ENCODE assay signal across 30 mouse cellular contexts in genomic region chr4:141864506-141864905, GRCm38 (mm10). TPM values are rescaled to one million over a fixed set of nuclear protein-coding genes. Genes with fewer than 3 reads are reported as not detected.
DNase-seq lines count a peak whose midpoint lies in the region; ATAC-seq and TF ChIP-seq lines count a peak whose summit lies in the region.
"Had no signal": no experiment of that assay in that cellular context is flagged by ENCODE, and none has a peak within 500 bp of the region (broad histone marks: within the 10 kb centered on the region; RNA-seq: fewer than 3 reads in every experiment).

No protein-coding gene starts in this region.

- H3K79me2 ChIP-seq in liver, adult 2 months (ENCODE audit: control insufficient read depth, insufficient read depth, low read length): 0 out of 2 replicates have a peak, but pooled peaks cover under 1% of the 10 kb centered on the region

- H3K4me1 ChIP-seq in heart, embryonic 10.5 days: peaks cover 59% of the 10 kb centered on the region
- peaks cover 40% of the 10 kb centered on the region for H3K4me1 ChIP-seq in liver, adult 2 months (ENCODE audit: control insufficient read depth, insufficient read depth, low read length)
- H3K4me1 ChIP-seq in liver, embryonic 11.5 days (replicated peaks; ENCODE audit: control insufficient read depth, insufficient read depth, low read length): peaks cover 5% of the 10 kb centered on the region; the same call in 1 of the 2 replicates

- no peak for TF ChIP-seq POLR2A in liver, adult 2 months (IDR thresholded peaks at IDR 0.05; ENCODE audit: extremely low read depth, insufficient read depth, low read length)

- no peak overlapping the region for H3K4me2 ChIP-seq in liver, embryonic 11.5 days
- H3K4me2 ChIP-seq: embryonic facial prominence, embryonic 12.5 days; embryonic facial prominence, embryonic 15.5 days; heart, embryonic 11.5 days; heart, embryonic 15.5 days; hindbrain, embryonic 13.5 days had no signal

- peak; percentile 87 for DNase-seq in heart, adult 11 months
- no peak for DNase-seq in heart, embryonic 10.5 days (ENCODE audit: low spot score)
- DNase-seq in liver, adult 2 months (ENCODE audit: extremely low read depth, low read depth, low spot score): peak; percentile 36
- no peak for DNase-seq in liver, embryonic 11.5 days (ENCODE audit: low spot score)
- peak; percentile 45 for DNase-seq in testis, postnatal 10 days (ENCODE audit: low spot score)
- no peak for DNase-seq in testis, postnatal 14 days (ENCODE audit: low spot score)
- DNase-seq: adrenal gland, postnatal 10 days; cerebellum, adult 11 months; cerebellum, adult 2 months; cerebellum, postnatal 25 days; forebrain, postnatal 0 days; gastrocnemius, postnatal 14 days; heart, adult 18-20 months; heart, postnatal 10 days; heart, postnatal 36 days had no signal

- H3K4me3 ChIP-seq in heart, embryonic 10.5 days: no peak overlapping the region
- no peak overlapping the region for H3K4me3 ChIP-seq in liver, adult 2 months (ENCODE audit: insufficient read depth, low read depth, low read length)
- H3K4me3 ChIP-seq in liver, embryonic 11.5 days (ENCODE audit: low read depth, low read length): no peak overlapping the region
- H3K4me3 ChIP-seq: embryonic facial prominence, embryonic 12.5 days; embryonic facial prominence, embryonic 15.5 days; gastrocnemius, adult 2 months; heart, embryonic 15.5 days; hindbrain, embryonic 10.5 days; hindbrain, embryonic 13.5 days had no signal

- ATAC-seq in liver, embryonic 11.5 days (replicated peaks; ENCODE audit: low FRiP score): no peak
- ATAC-seq: forebrain, embryonic 14.5 days; forebrain, postnatal 0 days; hindbrain, embryonic 16.5 days had no signal

- TF ChIP-seq CTCF in liver, adult 2 months (IDR thresholded peaks at IDR 0.05; ENCODE audit: low read depth, low read length): no peak

- H3K27me3 ChIP-seq in heart, embryonic 10.5 days (ENCODE audit: insufficient read depth, poor library complexity, severe bottlenecking): no peaks in the 10 kb centered on the region
- H3K27me3 ChIP-seq in liver, adult 2 months (ENCODE audit: control insufficient read depth, insufficient read depth, low read length): no peaks in the 10 kb centered on the region
- H3K27me3 ChIP-seq in liver, embryonic 11.5 days (replicated peaks; ENCODE audit: control insufficient read depth, insufficient read depth, low read length): no peaks in the 10 kb centered on the region
- H3K27me3 ChIP-seq: embryonic facial prominence, embryonic 12.5 days; embryonic facial prominence, embryonic 15.5 days; heart, embryonic 15.5 days; hindbrain, embryonic 13.5 days had no signal

- 92% methylated on average over 8 of the region's 8 CpGs for WGBS in heart, embryonic 10.5 days
- 78% methylated on average over 8 of the region's 8 CpGs for WGBS in liver, adult 2 months
- WGBS in liver, embryonic 11.5 days: 89% methylated on average over 8 of the region's 8 CpGs

- no peaks in the 10 kb centered on the region for H3K9me3 ChIP-seq in heart, embryonic 10.5 days
- H3K9me3 ChIP-seq in liver, embryonic 11.5 days (ENCODE audit: control insufficient read depth, low read length): no peaks in the 10 kb centered on the region
- H3K9me3 ChIP-seq: embryonic facial prominence, embryonic 12.5 days; embryonic facial prominence, embryonic 15.5 days; heart, embryonic 15.5 days; hindbrain, embryonic 10.5 days; hindbrain, embryonic 13.5 days had no signal

- H3K36me3 ChIP-seq in heart, embryonic 10.5 days: peaks cover 80% of the 10 kb centered on the region
- 0 out of 2 replicates have a peak, but pooled peaks cover 2% of the 10 kb centered on the region for H3K36me3 ChIP-seq in liver, adult 2 months (ENCODE audit: control insufficient read depth, insufficient read depth, low read length)
- peaks cover 34% of the 10 kb centered on the region for H3K36me3 ChIP-seq in liver, embryonic 11.5 days (ENCODE audit: control insufficient read depth, insufficient read depth, low read length)

- no peak overlapping the region for H3K27ac ChIP-seq in heart, embryonic 10.5 days
- peak overlapping the region; percentile 64 for H3K27ac ChIP-seq in liver, adult 2 months (replicated peaks; ENCODE audit: insufficient read depth, low read depth, low read length)
- no peak overlapping the region for H3K27ac ChIP-seq in liver, embryonic 11.5 days (ENCODE audit: low read depth, low read length)
- H3K27ac ChIP-seq: embryonic facial prominence, embryonic 12.5 days; embryonic facial prominence, embryonic 15.5 days; gastrocnemius, adult 2 months; hindbrain, embryonic 10.5 days; hindbrain, embryonic 13.5 days had no signal

- 0 out of 2 replicates have a peak overlapping the region, but pooled peaks have one; percentile 7 for H3K9ac ChIP-seq in liver, adult 2 months (ENCODE audit: low read depth, low read length)
- H3K9ac ChIP-seq in liver, embryonic 11.5 days (ENCODE audit: low read depth, low read length): no peak overlapping the region
- H3K9ac ChIP-seq: embryonic facial prominence, embryonic 12.5 days; embryonic facial prominence, embryonic 15.5 days; forebrain, postnatal 0 days; heart, embryonic 15.5 days; hindbrain, embryonic 13.5 days had no signal

RNA-seq across cellular contexts. Expression of gene Efhd2, which starts 10.2 kb away (rescaled TPM):
- polyA plus RNA-seq in heart, embryonic 10.5 days (2016; fragmentation: Nextera tagmentation; extraction: Ambion mirVana): 139 and 151 TPM in 2 replicates
- 13.1 and 15.0 TPM in 2 replicates for total RNA-seq in liver, adult 2 months (2014; rRNA removed)
- 40.7 and 46.1 TPM in 2 replicates for polyA plus RNA-seq in liver, adult 2 months (2012; rRNA removed)
- 62.1 and 69.1 TPM in 2 replicates for polyA plus RNA-seq in liver, embryonic 11.5 days (2014; fragmentation: Nextera tagmentation; extraction: Ambion mirVana)

RNA-seq across cellular contexts. Expression of gene Ctrc, which starts 18.3 kb away (rescaled TPM):
- polyA plus RNA-seq in heart, embryonic 10.5 days (2016; fragmentation: Nextera tagmentation; extraction: Ambion mirVana): not detected in 2 replicates
- total RNA-seq in liver, adult 2 months (2014; rRNA removed): 0.34 and 0.83 TPM in 2 replicates
- polyA plus RNA-seq in liver, adult 2 months (2012; rRNA removed): 0.24 TPM in 1 of 2 replicates, not detected in the other
- polyA plus RNA-seq in liver, embryonic 11.5 days (2014; fragmentation: Nextera tagmentation; extraction: Ambion mirVana): not detected in 2 replicates
- total RNA-seq: adrenal gland, adult 18-20 months; adrenal gland, postnatal 10 days; common myeloid progenitor, adult 5-6 weeks; ES-E14; forebrain, postnatal 0 days; gastrocnemius, adult 2 months; gastrocnemius, postnatal 14 days; gastrocnemius, postnatal 4 days; heart, adult 18-20 months; heart, postnatal 10 days; heart, postnatal 36 days had no signal
- polyA plus RNA-seq: cerebellum, adult 2 months; embryonic facial prominence, embryonic 12.5 days; embryonic facial prominence, embryonic 15.5 days; forebrain, embryonic 11.5 days; forebrain, embryonic 14.5 days; forebrain, postnatal 0 days; frontal cortex, adult 2 months; heart, embryonic 11.5 days; heart, embryonic 15.5 days; hindbrain, embryonic 10.5 days; hindbrain, embryonic 13.5 days; hindbrain, embryonic 16.5 days had no signal

RNA-seq across cellular contexts. Expression of gene Cela2a, which starts 38.5 kb away (rescaled TPM):
- not detected in 2 replicates for polyA plus RNA-seq in heart, embryonic 10.5 days (2016; fragmentation: Nextera tagmentation; extraction: Ambion mirVana)
- 80.9 and 238 TPM in 2 replicates for total RNA-seq in liver, adult 2 months (2014; rRNA removed)
- polyA plus RNA-seq in liver, adult 2 months (2012; rRNA removed): 3.6 and 4.8 TPM in 2 replicates
- not detected in 2 replicates for polyA plus RNA-seq in liver, embryonic 11.5 days (2014; fragmentation: Nextera tagmentation; extraction: Ambion mirVana)
- total RNA-seq: adrenal gland, adult 18-20 months; adrenal gland, postnatal 10 days; common myeloid progenitor, adult 5-6 weeks; forebrain, postnatal 0 days; gastrocnemius, adult 2 months; gastrocnemius, postnatal 14 days; gastrocnemius, postnatal 4 days; heart, adult 18-20 months; heart, postnatal 36 days had no signal
- polyA plus RNA-seq: embryonic facial prominence, embryonic 12.5 days; embryonic facial prominence, embryonic 15.5 days; forebrain, embryonic 11.5 days; forebrain, embryonic 14.5 days; heart, embryonic 11.5 days; hindbrain, embryonic 10.5 days; hindbrain, embryonic 13.5 days; hindbrain, embryonic 16.5 days had no signal

Comparison
In these comparisons a context has a peak if more than half of its experiments do, and no peak if none do; other contexts are left out.
1. DNase-seq: peak in heart, adult 11 months (single experiment), liver, adult 2 months (single experiment) and testis, postnatal 10 days (single experiment); none in heart, embryonic 10.5 days (single experiment), liver, embryonic 11.5 days (single experiment) and testis, postnatal 14 days (single experiment).